Mouse (Mus musculus) spleen, adult 18-20 months (tissue): ENCODE results near the gene Utp6.

Experiments
- DNase-seq, 2 experiments: peaks; one replicate each; pipeline ENCODE4 v3.0.0; 2022; ENCODE audit warnings: mixed read lengths in 2 of 2

Gene Utp6

DNA sequence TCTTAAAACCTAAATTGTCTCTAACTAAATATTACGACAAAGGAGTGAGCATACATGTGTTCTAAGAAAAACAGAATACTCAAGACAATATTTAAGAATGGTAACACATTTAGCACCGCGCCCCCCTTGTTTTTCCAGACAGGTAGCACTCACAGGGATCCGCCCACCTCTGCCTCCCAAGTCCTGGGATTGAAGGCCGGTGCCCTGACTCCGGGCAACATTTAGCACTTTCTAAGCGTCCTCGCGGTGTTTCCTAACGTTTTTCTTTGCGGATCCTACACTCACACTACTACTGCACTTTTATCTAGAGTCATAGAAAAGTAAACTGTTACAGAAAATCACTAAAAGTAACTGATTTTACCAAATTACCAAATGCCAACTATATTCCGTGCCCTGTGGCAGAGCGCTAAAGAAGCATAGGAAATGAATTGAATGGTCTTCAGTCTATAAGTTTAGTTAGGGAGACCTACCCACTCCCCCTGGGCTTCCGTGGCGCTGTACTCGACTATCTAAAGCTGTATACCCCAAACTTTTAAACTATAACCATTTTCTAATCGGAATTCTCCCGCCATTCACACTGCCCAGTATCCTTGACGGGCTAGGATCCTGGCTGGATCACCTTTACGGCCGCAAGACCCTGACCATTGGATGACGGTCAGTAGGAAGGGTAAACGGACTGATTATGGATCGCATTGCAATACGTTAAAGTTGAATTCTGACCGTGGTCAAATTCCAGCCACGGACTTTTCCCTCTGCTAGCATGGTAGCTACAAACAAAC, 655 bp downstream of the Utp6 start:
- DNase-seq, result no peak

DNA sequence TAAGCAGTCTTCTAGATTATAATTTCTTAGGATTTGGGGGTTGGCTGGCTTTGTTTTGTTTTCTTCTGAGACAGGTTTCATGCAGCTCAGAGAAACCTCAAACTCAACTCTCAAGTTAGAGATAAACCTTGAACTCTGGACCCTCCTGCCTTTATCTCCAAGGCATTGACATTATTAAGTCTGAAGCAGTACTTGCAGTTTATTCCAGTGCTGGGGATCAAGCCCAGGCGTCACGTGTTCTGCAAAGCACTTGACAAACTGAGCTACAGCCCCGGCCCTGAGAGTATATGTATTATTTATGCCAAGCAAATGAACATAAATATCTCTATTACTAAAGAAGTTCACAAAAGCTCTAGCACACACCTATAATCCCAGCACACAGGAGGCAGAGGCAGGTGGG, 14.9 kb downstream of the Utp6 start:
- DNase-seq, result no peak

DNA sequence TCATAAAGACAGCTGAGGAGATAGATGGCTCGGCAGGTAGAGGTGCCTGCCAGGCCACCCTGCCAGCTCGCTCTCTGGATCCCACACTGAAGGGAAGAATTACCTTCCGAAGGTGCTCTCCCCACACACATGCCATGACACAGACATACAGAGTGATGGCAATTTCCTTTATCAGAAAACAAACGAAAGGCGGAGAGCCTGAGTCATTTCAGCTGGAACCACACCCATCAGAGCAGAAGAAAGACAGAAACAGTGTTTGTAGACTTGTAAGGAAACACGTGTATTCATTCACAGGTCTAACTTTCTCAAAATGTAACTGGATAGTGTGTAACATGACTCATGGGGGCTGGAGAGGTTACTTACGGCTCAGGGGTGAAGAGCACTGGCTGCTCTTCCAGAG, 18.6 kb downstream of the Utp6 start:
- no peak for DNase-seq

DNA sequence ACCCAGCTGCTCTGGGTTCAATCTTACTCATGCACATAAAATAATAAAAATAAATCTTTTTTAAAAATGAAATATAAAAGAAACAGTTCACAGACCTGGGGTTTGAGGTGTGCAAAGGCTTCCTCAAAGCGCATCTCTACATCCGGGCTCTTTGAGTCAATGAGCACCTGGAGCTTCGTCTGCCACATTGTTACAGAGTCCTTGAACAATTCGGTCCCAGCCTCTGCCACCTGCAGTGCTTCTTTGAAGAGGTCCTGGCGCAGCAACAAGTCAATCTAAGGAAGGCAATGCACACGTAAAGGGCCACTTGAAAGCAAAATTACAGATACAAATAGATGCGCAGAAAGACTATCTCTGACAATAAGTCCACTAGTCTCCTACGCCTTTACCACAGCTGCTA, 19.1 kb downstream of the Utp6 start:
- DNase-seq, result no peak

DNA sequence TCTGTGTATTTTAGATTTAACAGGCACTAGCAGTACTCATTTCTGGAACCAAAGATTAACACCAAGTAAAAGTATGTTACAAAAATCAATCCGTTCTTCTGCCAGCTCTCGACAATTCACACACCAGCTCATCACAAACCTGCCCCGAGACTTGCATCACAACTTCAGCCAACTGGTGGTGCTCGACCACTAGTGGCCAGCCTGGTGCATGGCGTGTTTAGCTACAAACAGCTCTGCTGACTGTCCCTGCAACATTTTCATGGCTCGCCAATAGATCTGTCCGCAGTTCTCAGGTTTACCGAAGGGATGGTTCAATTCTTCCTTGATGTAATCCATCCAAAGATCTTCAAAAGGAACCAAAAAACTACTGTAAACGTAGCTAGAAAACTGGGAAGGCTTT, 26.4 kb downstream of the Utp6 start:
- no peak for DNase-seq

DNA sequence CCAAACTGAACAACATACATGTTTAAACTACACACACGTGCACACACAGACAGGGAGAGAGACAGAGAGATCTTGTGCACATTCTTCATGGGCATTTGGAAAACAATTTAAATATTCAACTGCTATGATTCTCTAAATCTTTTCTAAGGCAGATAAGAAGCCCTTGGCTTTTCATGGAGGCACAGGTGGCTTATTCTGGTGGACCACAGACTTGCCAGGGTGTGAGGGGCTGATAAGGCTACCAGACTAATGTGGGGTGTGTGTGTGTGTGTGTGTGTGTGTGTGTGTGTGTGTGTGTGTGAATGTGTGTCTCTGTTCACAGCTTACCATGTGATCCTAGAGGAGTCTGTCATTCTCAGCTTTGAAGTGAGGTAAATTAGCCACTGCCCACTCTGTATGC, 39.4 kb downstream of the Utp6 start:
- DNase-seq, result no peak

DNA sequence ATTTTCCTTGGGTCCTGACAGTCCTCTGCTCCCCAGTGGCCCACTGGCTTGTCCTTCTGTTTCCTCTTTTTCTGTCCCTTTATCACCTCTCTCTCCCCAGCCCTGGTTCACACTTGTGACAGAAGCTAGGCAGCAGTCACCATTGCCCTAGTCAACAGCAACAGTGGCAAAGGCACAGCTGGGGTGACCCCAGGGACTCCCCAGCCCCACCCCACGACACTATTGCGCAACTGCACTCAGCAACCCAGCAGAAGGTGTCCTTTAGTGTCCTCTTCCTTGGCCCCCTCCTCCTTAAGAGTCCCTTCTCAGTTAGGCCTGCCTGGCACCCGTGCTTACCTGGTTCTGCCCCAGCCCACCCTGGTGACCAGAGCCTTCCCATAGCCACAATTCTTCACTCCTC, 40.0 kb downstream of the Utp6 start:
- no peak for DNase-seq

DNA sequence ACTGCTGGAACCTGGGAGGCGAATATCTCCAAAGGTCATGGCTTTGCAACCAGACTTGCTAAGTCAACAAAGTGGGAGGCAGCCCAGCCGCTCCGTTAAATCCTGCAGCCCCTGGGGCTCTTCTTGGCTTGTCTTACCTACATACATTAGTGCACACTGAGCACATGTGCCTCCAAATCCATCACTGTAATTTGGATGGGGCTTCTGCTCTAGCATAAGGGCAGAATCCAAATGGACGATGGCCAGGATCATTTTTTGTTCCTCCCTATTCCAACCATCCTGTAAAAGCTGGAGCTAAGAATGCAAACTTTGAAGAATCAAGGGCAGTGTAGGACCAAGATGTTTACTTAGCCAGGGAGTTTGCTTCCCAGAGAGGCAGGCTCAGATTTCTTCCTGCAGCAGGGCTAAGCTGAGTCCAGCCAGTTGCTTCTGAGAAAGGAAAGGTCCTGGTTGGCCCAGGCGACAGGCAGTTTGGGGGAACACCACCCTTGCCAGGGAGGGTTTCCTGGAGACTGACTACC, 41.6 kb downstream of the Utp6 start:
- DNase-seq, result no peak

DNA sequence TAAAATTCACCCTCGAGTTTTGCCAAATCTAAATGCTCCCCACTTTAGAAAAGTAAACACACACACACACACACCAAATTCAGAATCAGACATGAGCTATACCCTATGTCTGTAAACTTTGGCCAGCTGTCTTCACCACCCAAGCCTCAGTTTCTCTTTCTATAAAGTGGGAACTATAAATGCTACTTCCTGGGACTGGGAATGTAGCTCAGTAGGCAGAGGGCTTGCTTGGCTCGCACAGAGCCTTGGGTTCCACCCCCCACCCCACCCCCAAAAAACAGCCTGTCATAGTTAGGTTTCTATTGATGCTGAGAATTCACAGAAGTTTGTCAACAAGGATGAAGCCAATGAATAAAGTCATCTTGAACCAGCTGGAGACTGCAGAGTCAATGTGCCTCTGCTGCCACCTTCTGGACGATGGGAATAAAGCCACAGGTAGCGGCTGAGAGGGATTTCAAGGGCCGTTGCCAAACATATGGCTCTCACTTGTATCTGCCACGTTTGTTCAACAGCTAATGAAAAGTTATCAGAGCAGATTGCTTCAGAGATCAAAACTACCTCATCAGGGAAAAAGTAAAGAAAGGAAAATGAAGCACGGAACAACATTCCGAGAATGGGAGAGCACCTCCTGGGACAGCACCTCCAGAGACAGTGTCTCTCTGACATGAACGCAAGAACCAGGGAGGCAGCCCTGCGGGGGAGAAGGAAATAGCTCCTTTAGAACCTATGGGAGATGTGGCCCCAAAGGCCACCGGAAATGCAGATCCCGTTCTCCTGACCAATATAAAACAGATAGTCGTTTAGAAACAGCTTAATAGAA, 42.3 kb downstream of the Utp6 start:
- peak; percentile 39 to 72 for DNase-seq

DNA sequence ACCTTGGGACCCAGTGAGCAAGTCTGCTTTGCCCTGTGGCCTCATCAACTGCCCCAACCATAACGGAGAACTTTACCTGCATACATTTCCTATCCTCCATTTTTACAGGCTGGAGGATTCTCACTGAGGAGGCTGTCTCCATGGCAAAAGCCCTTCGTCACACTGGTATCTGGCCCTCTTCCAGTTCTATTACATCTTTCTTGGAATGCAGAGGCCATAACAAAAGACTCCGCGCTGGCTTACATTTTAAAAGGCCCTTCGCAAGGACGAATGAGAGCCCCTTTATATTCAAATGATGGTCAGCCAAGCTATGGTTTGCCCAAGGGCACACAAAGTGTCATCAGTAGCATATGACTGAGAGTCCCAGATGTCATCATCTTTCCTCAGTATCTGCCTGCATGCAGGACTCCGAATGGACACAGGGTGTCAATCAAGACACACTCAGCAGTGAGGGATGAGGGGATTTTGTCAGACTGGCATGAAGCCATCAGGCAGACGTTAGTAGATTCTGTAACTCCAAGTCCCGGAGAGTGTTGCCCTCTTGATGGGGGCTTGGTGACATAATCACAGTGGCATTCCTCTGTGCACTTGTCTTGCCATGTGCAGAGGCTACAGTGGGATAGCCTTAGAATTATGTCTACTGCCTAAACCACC, 46.4 kb downstream of the Utp6 start:
- DNase-seq, result no peak

DNA sequence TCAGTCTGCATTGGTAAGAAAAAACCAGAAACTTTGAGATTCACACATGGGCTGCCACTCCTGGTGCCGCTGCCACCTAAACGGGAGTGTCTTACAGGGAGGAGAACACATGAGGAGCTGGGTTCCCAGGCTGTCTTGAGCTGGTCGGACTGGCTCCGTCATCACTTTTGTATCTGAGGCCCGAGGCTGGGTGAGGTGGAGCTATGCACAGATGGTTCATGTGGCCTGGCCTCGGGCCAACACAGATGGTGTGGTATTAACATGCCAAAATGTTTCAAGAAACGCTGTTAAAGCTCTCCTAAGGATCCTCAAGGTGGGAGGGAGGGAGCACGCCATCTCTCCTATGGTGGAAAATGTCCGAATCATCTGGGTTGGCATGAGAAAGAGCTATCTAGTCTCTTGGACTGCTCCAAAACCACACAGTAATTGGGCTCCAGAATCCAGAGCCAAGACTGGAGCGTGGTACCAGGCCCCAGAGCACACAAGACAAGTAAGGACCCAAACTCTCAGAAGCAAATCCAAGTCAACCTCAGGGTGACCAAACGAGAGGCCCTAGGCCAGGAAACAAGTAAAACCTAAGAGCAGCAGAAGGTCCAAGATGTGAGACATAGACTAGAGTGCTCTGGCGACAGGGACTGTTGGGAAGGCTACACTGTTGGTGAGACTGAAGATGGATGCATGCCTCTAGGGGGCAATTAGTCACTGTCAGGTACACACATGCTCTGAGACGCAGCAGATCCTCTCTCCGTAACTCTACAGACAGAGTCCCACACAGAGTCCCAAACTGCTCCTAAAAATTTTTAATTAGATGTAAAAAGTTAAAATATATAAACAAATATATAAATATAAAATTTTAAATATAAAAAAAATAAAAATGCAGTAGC, 53.3 kb downstream of the Utp6 start:
- no peak for DNase-seq

DNA sequence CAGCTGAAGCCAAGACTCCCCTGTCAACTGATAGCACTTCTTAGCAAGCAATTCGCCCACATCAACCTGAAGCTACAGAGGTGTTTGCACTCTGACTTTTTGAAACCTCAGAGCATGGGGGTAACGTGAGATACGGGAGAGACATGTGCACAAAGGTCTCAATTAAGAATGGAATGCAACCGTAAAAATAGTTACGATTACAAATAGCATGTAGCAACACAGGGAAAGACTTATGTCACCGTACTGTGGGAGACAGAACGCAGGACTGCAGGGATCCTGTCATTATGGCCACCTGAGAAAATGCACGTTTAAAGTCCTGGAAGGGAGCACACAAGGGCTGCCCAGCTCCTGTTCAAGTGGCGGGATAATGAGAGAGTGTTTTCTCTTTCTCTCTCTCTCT, 55.3 kb downstream of the Utp6 start:
- no peak for DNase-seq

DNA sequence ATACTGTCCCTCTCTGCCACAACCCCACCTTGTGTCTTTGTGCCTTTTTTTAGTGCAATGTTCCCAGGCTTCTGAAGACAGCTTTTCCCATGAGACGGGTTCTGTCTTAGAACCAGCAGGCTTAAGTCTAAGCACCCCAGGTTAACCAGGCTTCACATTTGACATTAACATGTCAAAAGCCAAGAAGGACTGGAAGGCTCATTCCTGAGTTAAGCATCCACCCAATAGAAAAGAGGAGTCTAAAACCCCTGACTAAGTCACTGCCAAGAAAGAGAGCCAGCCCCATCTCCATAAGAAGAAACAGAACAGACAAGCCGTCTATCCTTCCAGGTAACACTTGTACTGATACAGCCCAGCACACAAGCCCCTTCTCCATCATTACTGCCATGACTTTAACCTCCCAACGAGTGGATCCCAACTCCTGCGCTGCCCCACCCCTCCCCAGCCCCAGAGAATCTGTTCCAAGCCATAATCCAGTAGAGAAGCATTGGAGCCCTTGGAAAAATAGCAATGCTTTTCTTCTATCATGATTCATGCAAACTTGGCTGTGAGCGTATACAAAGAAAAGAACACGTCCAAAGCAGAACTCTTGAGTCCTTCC, 59.2 kb downstream of the Utp6 start:
- no peak for DNase-seq

DNA sequence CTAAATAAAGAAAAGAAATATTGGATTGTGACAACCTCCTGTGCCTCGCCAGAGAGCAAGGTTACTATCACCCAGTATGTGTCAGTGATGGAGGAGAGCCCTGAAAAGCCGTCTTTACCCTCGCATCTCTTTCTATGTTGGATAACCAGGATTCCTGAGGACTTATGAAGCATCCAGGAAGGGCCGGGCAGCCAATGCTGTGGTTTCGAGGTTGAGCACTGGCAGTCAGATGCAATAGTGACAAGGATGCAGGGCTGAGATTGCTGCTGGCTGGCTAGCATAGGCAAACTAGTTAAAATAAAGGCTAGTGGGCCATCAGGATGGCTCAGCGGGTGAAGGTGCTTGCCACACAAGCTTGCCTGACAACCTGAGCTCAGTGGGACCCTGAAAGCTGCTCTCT, 61.0 kb downstream of the Utp6 start:
- no peak for DNase-seq

DNA sequence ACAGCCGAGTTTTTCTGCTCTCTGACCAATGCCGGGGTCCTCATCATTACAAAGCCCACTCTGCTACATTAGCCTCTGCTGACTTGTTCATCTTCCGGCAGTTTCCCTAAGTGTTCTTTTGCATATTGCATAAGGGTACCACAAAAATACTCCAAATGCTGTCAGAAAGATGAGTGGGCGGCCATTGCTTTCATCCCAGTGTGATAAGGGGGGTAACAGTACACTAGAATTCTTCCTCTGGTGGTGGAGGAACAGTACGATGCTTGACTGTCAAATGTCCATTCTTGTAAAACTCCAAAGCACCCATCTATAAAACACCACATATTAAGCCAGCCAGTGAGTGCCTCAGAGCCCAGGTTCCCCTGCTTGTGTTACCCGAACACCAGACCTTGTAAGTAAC, 69.9 kb downstream of the Utp6 start:
- no peak for DNase-seq

DNA sequence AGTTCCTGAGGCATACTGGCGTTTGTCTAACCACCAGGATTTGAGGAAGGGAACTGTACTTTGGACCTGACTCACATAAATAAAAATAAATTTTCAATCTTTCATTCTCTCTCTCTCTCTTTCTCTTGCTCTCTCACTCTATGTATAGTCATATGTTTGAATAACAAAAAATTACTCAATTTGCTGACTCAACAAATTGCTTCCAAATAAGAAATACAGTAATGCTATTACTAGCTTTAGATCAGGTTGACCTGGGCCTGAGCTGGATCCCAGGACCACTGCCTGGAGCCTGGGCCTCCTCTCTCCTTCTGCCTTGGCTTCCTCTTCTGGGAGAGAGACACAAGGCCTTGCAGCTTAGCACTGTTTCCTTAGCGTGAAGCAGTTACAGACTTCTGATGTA, 71.4 kb downstream of the Utp6 start:
- no peak for DNase-seq

DNA sequence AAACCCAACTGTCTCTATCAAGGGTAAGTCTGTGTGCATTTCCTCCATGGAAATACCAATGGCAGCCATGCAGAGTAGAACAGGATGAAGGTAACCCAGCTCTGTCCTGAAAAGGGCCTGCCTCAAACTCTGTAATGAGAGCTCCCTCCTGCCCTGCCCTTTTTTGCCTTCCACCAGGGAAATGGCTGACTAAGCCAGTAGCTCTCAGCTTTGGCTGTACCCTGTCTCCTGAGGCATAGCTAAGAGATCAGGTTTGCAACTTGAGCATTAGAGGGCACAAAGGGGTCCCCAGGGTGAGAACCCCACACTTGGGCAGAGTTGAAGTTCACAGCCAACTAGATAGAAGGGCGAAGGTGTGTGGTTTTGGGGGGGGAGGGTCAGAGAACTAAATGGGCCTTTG, 75.2 kb downstream of the Utp6 start:
- DNase-seq, result no peak

DNA sequence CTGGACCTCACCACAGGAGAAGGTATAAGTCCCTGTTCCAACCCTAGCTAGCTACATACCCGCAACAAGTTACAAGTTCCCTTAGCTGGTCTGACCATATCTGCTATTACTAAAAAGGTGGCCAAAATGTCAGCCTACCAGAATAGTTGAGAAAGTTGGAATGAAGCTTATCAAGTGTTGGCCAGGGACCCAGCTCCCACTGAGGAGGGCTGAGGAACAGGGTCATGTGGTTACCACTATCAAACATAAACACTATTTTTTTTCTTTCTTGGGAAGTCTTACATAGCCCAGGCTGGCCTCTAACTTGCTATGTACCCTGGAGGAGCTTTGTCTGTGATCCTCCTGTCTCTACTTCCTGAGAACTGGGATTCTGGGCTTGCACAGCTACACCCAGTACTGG, 75.8 kb downstream of the Utp6 start:
- no peak for DNase-seq

DNA sequence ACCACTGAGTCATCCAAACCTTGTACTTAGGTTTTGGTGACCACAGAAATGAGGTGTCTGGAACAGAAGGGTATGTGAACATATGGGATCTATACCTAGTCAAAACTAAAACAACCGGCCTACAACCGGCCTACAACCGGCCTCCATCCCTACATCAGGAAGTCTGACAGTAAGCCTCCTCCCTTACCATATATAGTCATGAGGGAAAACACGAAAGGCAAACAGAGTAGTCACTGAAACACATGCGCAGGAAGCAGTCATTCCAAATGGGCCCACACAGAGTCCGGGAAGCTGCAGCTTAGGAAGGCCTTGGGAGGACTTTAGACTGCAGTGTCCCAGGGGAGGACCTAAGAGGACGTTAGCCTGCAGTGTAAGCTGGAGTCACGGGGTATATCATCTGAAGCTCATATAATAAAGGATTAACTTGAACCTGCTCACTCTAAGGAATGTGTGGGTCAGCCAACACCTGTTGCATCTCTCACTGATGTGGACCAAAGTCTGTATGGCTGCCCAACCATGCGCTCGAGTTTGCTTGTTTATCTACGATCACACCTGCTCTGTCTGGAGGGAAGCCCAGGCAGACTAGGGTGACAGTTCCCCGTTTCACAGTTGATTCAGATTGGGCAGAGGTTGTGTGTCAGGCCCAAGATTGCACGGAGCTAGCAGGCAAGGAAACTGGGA, 76.3 kb downstream of the Utp6 start:
- no peak for DNase-seq

DNA sequence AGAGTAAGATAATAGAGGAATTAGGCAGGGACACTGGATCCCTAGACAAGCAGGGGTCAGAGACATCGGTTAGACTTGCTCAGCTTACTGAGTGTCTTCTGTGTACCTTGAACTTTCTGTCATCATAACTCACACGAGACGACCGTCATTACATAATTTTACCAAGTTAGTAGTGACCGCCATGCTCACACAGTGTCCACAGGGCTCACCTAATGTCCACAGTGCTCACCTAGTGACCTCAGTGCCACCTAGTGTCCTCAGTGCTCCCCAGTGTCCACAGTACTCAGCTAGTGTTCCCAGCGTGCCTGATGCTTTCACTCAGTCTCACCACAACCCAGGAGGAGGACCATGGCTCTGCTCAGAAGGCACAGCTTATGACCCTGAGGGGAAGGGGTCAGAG, 77.4 kb downstream of the Utp6 start:
- DNase-seq, result no peak
